Mouse (Mus musculus) erythroblast, embryonic 14.5 days (primary cell): ENCODE measurements around the gene Casp7.

ENCODE experiments used
- GATA1 ChIP-seq: IDR thresholded peaks from 2 replicates; pipeline ENCODE4 v1.6.1; 2012; ENCODE audit warnings: low read length, inconsistent platforms, mixed read lengths
- TAL1 ChIP-seq: IDR thresholded peaks from 3 replicates; pipeline ENCODE4 v1.6.1; 2012; ENCODE audit warnings: low read length, inconsistent platforms, mixed read lengths

- TF ChIP-seq GATA1 (no peak), TAL1 (no peak)
Measured at GRCm38 (mm10) chr19:56457569-56457968, 60.6 kb downstream of the Casp7 start.
